Mouse (Mus musculus) kidney, postnatal 14 days (tissue): Measurements from ENCODE around the gene Hoxc6.
A peak's percentile ranks its signal among the peaks of the same experiment; 100 is the strongest.

Source experiments
- DNase-seq: peaks from one replicate; pipeline ENCODE4 v3.0.0; 2022; ENCODE audit warnings: mixed read lengths

Hoxc6 gene

GRCm38 (mm10) chr15:102997939-102998355 lies at the start of gene Hoxc6:
TSS of gene Hoxc6 (plus strand) at chr15:102998257.
- DNase-seq, result peak; percentile 79

GRCm38 (mm10) chr15:102948842-102949241 lies 49.2 kb upstream of the Hoxc6 start:
- no peak for DNase-seq

- DNase-seq, result no peak
Observed at GRCm38 (mm10) chr15:102949696-102950095, 48.4 kb upstream of the Hoxc6 start.

- no peak for DNase-seq
Observed at GRCm38 (mm10) chr15:102950877-102951276, 47.2 kb upstream of the Hoxc6 start.

GRCm38 (mm10) chr15:102953561-102953960 lies 44.5 kb upstream of the Hoxc6 start:
- no peak for DNase-seq

- no peak for DNase-seq
Observed at GRCm38 (mm10) chr15:102954192-102955006, 43.7 kb upstream of the Hoxc6 start, which contains the start of gene Hoxc11. TSS of gene Hoxc11 (plus strand) at chr15:102954427.

GRCm38 (mm10) chr15:102955007-102955382 lies 43.1 kb upstream of the Hoxc6 start:
- no peak for DNase-seq

GRCm38 (mm10) chr15:102955833-102956640 lies 42.0 kb upstream of the Hoxc6 start:
- no peak for DNase-seq

- no peak for DNase-seq
Observed at GRCm38 (mm10) chr15:102956906-102957305, 41.2 kb upstream of the Hoxc6 start.

- DNase-seq, result no peak
Observed at GRCm38 (mm10) chr15:102959663-102960191, 38.3 kb upstream of the Hoxc6 start.

GRCm38 (mm10) chr15:102961728-102962127 lies 36.3 kb upstream of the Hoxc6 start:
- DNase-seq, result no peak

GRCm38 (mm10) chr15:102962492-102962891 lies 35.6 kb upstream of the Hoxc6 start:
- DNase-seq, result no peak

- no peak for DNase-seq
Observed at GRCm38 (mm10) chr15:102963259-102963658, 34.8 kb upstream of the Hoxc6 start.

GRCm38 (mm10) chr15:102963671-102964640 lies 34.1 kb upstream of the Hoxc6 start:
- DNase-seq, result peak; percentile 82

- DNase-seq, result no peak
Observed at GRCm38 (mm10) chr15:102965003-102965891, 32.8 kb upstream of the Hoxc6 start.

GRCm38 (mm10) chr15:102965892-102966775 lies 31.9 kb upstream of the Hoxc6 start:
- peak; percentile 97 for DNase-seq

- DNase-seq, result peak; percentile 57
Observed at GRCm38 (mm10) chr15:102966776-102967311, 31.2 kb upstream of the Hoxc6 start, which contains the start of gene Hoxc10. TSS of gene Hoxc10 (plus strand) at chr15:102966796.

GRCm38 (mm10) chr15:102967312-102967510 lies 30.8 kb upstream of the Hoxc6 start, which contains the start of gene Hoxc5:
TSS of gene Hoxc5 (plus strand) at chr15:102967443.
- DNase-seq, result no peak

GRCm38 (mm10) chr15:102967511-102968397 lies 30.3 kb upstream of the Hoxc6 start:
- DNase-seq, result no peak
